Mouse (Mus musculus) large intestine, adult 2 months (tissue): ENCODE measurements around the gene Slc43a2. TPM values are rescaled to one million over a fixed set of nuclear protein-coding genes. Genes with fewer than 3 reads are reported as not detected.
A peak's percentile ranks its signal among the peaks of the same experiment; 100 is the strongest.
"Not testable (repeated sequence)": the region's sequence is repeated elsewhere in the genome, so short reads cannot be mapped to it uniquely, and the experiment has no call there.

Experiments used
- DNase-seq: peaks from one replicate; pipeline ENCODE4 v3.0.0-alpha.2; 2012; ENCODE audit warnings: low read depth, low spot score
- WGBS: fragments of 180-500 bp; shearing (Covaris S2); methylation state at CpG from one replicate; pipeline ENCODE4 v1.1.7; 2018; 5-methylcytosine and 5-hydroxymethylcytosine counted together
- polyA plus RNA-seq: library from polyadenylated mRNA; depleted of rRNA; stranded (reverse); fragments of >200 nt; gene quantifications from 2 replicates; pipeline ENCODE4 v1.2.3, GENCODE M21; 2012

Gene Slc43a2
- polyA plus RNA-seq, 1 experiment: 122 TPM

DNA sequence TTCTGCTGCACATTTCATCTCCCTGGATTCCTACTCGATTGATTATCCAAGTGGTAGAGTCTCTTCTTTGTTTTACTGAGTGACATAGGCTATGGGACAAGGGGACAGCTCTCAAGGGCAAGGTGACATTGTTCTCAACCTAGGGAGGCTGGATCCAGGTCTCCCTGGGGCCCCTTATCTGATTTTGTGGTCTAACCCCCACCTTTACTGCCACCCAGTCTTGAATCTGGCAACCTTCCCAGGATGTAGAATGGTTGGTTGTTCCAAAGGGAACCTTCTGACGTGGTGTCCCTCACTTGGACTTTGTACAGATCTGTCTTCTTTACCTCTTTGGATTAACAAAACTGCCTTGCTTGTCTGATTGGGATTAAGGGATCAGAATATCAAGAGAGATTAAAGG is 63.9 kb downstream of the Slc43a2 start:
- WGBS: 23% methylated on average over 2 of the region's 2 CpGs
- DNase-seq: no peak

DNA sequence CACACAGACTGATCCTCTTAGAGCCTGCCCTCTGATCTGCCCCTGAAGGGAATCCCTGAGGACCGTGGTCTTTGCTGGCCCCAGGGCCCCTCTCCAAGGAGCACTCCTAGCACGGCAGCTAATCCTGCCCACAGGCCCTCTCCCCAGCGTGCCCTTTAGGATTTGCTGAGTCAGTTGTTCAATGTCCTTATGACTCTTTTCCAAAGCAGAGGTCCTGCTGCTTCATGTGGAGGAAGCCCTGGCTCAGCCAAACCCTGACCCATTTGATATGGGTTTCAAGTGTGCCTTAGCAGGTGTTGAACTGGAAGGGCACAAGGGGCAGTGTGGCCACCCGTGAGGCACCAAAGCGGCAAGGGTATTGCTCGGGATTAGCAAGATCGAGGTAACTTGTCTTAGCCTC is 64.3 kb downstream of the Slc43a2 start:
- DNase-seq: no peak
- WGBS: 68% methylated on average over 7 of the region's 7 CpGs

DNA sequence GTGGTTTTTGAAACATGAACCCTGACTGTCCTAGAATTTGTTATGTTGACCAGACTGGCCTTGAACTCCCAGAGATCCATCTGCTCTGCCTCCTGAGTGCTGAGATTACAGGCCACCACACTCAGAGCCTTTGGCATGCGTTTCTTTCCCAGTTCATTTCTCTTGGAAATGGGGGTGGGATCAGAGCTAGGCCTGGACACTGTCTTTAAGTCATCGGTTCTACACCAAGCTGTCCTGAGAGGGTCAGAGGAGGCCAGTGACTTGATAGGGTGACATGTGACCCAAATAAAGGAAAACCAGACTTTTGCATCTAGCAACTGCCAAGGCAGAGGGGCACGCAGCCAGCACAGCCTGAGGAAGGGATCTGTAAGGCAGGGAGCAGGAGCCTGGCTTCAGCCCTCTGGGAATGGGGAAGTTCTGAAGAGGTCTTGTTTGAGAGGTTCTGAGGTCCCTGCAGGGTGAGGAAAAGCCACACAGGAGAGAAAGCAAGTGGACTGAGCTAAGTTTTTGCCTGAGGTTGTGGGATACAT is 65.3 kb downstream of the Slc43a2 start:
- 71% methylated on average over 3 of the region's 3 CpGs for WGBS
- no peak for DNase-seq

DNA sequence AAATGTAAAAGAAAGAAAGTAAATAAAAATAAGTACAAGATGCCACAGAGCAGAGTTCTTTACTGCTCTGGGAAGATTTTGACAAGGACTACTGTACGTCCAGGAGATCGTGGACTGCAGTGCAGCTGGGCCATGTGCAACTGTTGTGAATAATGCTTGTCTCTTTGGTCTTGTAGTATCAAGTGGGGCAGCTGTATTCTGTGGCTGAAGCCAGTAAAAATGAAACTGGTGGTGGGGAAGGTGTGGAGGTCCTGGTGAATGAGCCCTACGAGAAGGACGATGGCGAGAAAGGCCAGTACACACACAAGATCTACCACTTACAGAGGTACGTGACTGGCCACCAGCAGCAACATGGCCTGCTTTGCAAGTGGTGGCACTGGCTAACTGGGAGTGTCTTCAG is 66.5 kb downstream of the Slc43a2 start:
- no peak for DNase-seq
- 83% methylated on average over 6 of the region's 6 CpGs for WGBS

DNA sequence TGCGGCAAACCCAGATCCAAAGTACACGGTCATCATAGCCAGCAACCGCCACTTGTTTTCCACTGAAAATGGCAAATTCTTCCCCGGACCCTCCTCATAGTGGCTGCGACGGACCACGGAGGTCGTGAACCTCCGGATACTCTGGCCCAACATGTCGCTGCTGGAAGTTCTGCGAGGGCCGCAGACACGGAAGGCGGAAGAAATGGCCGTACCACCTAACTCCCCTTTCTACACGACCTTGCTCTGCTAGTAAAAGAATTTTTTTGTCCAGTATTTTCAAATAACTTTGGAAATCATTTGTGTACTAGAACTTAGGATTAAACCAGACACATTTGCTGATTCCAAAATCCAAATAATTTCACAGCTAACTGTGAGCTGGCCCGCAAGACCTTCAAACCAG is 68.3 kb downstream of the Slc43a2 start:
- WGBS: 94% methylated on average over 17 of the region's 17 CpGs
- not testable (repeated sequence) for DNase-seq

DNA sequence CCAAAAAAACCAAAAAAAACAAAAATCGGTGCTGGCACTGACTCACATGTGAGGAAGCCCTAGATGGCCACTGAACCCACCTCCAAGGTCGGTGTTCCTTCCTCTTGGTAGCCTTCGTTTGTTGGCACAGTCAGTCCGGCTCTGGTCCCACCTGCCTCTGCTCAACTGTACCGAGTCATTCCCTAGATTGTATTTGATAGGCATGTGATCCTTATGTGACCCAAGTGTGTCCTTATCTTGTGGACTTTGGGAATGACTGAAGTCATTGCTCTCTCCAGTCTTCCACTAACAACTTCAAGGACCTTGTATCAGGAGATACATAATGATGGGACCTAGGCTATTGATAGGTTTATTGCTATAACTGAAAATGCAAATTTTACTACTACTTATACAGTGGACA is 73.3 kb downstream of the Slc43a2 start:
- 36% methylated on average over 5 of the region's 5 CpGs for WGBS
- DNase-seq: no peak

DNA sequence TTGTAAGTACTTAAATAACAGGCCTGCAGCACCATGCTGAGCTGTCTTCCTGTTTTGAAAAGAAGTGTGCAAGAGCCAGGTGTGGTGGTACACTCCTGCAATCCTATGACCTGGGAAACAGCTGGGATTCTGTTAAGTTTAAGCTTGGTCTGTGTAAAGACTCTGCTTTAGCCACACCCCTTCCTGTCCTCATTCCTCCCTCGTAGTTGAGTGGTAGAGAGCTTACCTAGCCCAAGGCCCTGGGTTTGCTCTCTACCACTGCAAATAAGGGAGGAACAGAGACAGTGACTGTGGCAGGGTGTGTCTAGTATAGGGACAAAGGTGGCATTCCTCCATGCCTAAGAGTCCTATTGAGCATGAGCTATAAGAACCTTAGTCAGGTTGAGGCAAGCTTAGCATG is 73.8 kb downstream of the Slc43a2 start:
- DNase-seq: peak; percentile 68
- WGBS: 12% methylated on average over 1 of the region's 1 CpGs

DNA sequence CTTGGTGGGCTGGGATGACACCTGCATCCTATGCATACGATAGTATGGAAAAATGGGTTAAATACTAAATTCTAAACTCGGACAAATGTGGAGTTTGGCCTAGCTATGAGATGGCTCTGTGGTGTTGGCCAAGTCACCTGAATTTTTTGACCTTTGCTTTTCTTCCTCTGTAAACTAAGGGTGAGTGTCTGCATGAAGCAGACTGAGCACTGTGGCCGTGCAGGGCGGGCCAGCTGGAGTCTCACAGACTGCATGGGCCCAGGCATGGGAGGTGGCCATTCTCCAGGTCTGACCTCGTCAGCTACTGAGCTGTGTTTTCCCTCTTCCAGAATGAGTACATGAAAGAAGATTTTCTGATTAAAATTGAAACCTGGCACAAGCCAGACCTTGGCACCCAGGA is 77.3 kb downstream of the Slc43a2 start:
- 83% methylated on average over 5 of the region's 5 CpGs for WGBS
- no peak for DNase-seq

DNA sequence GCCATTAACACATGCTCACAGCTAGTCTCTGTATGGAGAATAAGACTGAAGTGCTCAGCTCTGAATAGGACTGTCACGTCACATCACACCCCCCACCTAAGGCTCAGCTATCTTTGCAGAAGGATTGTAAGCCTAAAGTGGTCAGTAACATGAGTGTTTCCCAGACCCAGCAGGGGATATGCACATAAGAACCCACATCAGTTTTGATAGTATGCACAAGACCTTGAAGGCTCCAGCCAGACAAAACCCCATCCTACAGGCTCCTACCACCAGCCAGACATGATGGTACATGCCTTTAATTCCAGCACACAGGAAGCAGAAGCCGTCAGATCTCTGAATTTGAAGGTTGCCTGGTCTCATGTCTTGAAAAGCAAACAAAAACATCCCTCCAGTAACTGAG is 78.5 kb downstream of the Slc43a2 start:
- WGBS: 87% methylated on average over 2 of the region's 2 CpGs
- DNase-seq: no peak

DNA sequence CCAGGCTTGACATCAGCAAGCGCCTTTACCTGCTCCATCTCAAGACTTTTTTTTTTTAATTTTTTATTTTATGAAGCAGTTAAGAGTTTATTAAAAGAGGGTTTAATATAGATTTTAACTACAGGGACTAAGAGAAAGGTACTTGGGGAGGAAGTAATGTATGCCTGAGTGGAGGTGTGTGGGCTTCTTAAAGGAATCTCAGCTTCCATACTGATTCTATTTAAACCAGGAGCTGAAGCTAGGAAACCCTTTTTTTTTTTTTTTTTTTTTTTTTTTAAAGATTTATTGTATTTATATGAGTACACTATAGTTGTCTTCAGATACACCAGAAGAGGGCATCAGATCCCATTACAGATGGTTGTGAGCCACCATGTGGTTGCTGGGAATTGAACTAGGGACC is 83.3 kb downstream of the Slc43a2 start:
- DNase-seq: no peak
- 97% methylated on average over 1 of the region's 1 CpGs for WGBS

DNA sequence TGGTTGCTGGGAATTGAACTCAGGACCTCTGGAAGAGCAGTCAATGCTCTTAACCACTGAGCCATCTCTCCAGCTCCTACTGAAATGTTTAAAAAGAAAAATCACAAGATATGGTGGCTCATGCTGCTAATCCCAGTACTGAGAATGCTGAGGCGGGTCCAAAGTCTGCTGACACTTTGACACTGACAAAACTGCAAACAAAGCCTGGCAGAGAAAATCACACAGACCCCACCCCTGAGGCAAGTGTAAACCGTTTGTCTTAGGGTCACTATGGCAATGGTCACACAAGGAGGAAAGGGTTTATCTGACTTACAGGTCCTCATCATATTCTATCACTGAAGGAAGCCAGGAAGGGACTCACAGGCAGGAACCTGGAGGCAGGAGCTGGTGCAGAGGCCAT is 84.1 kb downstream of the Slc43a2 start:
- no peak for DNase-seq
- WGBS: 67% methylated on average over 2 of the region's 2 CpGs

DNA sequence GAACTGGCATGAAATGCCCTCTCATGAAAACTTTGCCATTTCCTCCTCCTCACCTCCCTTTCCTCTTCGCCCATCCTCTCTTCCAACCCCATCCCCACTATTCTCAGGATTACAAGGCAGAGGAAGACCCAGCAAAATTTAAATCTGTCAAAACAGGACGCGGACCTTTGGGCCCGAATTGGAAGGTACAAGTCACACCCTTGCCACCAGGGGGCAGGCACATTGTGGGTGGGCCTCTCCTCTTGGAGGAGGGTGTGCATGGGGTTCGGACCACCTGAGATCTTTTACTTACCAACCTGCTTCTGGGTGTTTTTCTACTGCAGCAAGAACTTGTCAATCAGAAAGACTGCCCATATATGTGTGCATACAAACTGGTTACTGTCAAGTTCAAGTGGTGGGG is 87.6 kb downstream of the Slc43a2 start:
- 77% methylated on average over 5 of the region's 5 CpGs for WGBS
- DNase-seq: no peak

DNA sequence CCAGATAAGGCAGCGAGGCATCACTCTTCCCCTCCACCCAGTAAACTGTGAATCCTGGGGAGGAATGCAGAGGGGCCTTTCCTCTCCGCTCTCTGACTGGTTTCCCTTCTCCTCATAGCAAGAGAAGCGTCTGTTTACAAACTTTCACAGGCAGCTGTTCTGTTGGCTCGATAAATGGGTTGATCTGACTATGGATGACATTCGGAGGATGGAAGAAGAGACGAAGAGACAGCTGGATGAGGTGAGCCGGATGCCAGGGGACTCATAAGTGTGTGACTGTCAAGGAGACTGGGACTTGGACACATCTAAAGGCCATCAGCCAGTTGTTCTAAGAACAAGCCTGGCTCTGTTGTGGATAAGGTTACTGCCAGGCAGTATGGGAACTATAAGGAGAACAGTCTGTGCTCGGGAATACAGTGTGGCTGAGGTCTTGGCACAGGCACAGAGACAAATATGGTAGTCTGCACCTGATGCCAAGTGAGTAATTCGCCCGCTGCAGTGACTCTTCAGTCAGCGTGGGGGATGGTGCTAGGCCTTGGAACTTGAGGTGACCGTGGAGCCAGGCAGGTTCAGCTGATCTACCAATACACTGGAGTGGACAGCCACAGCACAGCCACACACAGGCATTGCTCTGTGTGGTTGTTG is 88.8 kb downstream of the Slc43a2 start:
- DNase-seq: no peak
- 65% methylated on average over 12 of the region's 12 CpGs for WGBS

DNA sequence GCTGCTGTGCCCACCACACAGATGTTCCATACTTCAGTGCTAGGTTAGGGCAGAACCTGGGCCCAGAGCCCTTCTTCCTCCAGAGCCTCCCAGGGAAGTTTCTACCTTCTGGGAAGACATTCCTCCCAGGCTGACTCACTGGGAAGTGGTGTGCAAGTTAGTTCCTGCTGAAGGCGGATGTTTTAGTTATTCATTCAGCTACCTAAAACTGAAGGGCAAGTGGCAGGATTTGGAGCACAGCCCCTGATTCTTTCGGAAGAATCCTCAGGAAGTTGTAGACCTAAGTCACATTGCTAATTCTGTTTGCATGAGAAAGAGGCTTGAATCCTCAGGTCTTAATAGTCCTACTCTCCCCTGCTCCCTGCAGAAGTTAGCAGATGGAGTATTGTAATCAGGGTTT is 89.9 kb downstream of the Slc43a2 start:
- no peak for DNase-seq
- 77% methylated on average over 2 of the region's 2 CpGs for WGBS

DNA sequence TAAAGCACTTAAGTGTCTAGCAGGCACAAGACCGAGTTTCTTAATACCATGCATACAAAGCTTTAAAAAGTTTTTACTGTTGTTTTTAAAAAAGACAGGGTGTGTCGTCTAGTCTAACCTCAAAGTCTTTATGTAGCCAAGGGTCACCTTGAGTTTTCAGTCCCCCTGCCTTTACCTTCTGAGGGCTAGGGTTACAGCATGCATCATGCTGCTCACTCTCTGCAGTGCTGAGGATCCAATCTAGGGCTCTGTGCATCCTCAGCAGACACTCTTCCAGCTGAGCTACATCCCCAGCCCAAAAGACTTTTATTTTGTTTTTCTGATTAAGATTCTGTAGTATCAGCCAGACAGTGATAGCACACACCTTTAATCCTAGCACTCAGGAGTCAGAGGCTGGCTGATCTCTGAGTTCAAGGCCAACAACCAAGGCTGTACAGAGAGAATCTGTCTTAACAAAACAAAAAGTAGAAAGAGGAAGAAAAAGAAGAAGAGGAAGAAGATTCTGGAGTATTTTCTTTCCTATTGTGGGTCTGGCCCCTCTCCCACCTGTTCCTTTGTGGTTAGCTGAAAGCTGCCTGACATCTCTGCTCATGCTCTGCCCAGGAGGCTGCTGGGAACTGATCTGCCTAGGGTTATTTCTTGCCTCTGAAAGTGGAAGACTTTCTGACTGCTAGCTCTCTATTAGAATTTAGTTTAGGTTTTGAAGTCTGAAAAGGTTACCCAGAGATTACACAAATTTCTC is 91.3 kb downstream of the Slc43a2 start:
- WGBS: 64% methylated on average over 2 of the region's 2 CpGs
- no peak for DNase-seq

DNA sequence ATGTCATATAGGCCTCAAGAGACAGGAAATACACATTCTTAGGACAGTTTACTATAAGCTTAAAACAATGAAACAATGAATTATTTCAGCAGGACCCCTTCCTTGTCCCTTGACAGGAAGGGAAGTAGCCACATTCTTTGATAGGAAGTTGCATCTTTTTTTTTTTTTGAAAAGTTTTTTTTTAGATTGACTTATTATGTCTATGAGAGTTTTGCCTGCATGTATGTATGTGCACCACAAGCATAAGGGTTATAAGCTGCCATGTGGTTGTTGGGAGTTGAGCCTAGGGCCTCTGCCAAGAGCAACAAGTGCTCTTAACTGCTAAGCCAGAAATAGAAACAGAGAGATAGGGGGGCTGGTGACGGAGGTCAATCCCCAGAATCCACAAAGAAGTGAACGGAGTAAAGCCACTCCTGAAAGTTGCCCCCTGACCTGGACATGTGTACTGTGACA is 92.6 kb downstream of the Slc43a2 start:
- no peak for DNase-seq
- WGBS: 66% methylated on average over 2 of the region's 2 CpGs

DNA sequence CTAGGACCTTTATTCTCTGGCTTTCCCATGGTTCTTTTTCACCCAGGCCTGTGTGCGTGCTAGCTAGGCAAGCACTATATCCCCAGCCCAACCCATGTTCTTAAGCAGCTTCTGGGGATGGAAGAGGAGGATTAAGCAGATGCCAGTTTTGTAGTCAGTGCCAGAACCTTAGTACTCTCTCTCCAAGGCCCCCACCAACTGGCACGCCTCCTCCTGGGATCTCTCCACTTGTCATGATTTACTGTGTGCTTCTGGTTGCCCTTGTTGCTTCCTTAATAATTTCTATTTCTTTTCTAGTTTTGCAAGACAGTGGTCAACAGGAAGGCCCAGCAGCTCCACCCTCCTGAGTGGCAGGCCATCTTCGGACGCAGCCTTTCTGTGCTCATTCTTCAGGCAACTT is 94.3 kb downstream of the Slc43a2 start:
- WGBS: 81% methylated on average over 4 of the region's 4 CpGs
- no peak for DNase-seq
